Mouse (Mus musculus): ENCODE results near the gene Fiz1. TPM values are rescaled to one million over a fixed set of nuclear protein-coding genes. Genes with fewer than 3 reads are reported as not detected.
A peak's percentile ranks its signal among the peaks of the same experiment; 100 is the strongest.
"Not testable (repeated sequence)": the region's sequence is repeated elsewhere in the genome, so short reads cannot be mapped to it uniquely, and the experiment has no call there.

The Fiz1 gene
- total RNA-seq, 2 experiments from 2014 or later: 24.9 to 25.3 TPM

DNA sequence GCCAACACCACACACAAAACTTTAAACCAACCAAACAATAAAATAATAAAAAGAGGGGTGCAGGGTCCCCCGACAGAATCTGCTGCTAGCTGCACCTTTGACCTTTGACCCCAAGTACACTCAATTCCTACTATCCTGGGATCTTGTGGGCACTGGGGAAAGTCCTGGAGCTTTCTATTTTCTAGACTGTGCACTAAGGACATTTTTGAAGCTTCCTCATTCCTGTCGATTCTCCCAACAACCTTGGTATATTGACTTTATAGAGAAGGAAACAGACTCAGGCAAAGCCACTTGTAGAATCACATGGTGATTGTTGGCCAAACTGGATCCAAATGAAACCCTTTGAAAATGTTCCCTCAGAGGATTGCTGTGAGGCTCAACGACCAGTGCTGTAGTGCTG lies 1.6 kb upstream of the Fiz1 start:
- intact Hi-C loops (cut with DNase I): loop anchor here (5.0 kb wide), 1 partner anchor 41 kb away; no protein-coding TSS in a partner anchor
- no peak for DNase-seq (ENCODE audit: low spot score in 2 of 2)

DNA sequence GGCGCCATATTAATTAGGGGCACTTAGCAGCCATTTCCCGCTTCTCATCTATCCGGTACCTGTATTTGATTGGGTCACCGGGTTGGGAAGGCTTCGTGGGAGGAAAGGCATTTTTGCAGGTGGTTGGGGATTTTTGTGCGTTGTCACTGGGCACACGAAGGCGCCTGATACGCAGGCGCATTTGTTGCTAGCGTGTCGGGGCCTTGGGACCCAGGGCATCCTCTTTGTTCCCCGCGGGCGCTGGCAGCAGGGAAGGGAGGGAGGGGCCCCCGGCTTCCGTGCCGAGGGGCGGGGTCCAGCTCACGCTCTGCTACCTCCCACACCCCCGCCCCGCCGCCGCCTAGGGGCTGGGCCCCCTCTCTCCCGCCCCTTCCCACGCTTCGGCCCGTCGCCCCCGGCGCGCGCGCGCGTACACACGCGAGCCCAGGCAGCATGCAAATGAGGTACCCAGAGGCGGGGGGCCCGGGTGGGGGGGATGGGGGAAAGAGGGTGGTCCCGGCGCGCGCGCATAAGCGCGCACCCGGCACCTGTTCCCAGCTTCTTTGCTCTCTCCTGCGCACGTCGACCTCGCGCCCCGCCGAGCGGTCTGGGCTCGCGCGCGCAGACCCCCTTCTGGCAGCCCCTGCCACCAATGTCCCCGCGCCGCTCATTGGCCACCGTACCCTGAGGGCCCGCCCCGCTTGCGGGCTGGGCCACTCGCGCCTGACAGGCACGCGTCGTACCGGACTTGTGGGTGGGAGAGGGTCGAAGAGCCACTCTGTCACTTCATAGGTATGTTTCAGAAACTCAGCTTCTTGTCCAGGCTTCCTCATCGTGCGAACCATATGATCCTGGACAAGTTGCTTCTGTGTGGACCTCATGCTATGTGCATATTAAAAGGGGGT lies 863 bp upstream of the Fiz1 start, which contains the start of gene Gm44973:
Gene Gm44973, plus strand, starts transcription at position 379 of the 884 bp plus-strand sequence.
- intact Hi-C loops (cut with DNase I): loop anchor here (5.0 kb wide), 1 partner anchor 42 kb away; no protein-coding TSS in a partner anchor
- DNase-seq (ENCODE audit: low spot score in 2 of 2): peak; percentile 90 to 96

DNA sequence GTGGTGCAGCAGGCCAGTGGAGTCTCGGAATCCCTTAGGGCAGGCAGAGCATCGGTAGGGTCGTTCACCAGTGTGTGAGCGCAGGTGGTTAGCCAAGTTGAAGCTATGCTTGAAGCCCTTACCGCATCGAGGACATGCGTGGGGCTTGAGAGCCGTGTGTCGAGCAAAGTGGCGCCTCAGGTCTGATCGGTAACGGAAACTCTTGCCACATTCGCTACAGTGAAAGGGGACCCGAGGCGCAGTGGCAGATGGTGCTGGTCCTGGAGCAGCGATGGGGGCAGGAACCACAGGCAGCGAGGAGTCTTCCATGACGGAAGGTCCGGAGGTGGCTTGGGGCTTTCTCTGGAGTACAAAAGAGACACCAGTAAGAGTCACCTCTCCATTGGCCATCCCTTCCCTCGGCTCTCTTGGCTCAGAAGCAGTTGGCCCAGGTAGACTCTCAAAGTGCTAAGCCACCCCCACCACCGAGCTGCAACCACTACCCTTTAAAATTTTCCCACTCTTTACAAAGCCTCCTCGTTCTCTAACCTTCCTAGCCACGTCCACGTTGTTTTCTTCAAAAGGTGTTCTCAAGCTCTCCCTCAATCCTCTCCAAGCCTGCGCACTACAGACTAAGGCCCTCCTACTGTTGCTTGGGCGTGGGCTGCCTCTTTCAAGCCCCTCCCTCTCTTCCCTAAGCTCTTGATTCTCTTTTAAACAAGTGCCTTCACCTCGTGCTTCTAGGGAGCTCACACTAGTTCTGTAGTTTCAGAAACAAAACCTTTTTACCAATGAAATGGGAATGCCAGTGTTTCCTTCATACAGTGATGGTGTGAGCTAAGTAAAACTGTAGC lies 1.6 kb downstream of the Fiz1 start:
- intact Hi-C loops (cut with DNase I): no loop called here
- DNase-seq (ENCODE audit: low spot score in 2 of 2): no peak

DNA sequence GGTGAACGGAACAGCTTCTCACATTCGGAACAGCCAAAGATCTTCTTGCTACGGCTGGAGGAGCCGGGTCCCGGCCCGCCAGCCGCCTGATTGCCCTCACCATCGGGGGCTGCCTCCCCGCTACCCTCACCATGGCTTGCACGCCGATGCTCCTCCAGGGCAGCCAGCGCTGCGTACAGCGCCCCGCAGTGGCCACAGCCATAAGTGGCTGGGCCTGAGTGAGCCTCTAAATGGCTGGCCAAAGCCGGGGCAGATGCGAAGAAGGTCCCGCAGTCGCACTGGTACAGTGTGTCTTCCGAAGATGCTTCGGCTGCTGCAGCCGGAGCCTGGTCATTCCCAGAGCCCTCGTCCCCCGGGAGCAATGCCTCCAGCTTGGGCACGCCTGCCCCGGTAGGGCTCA lies 6.3 kb downstream of the Fiz1 start:
- DNase-seq (ENCODE audit: low spot score in 2 of 2): no peak
- intact Hi-C loops (cut with DNase I): no loop called here

DNA sequence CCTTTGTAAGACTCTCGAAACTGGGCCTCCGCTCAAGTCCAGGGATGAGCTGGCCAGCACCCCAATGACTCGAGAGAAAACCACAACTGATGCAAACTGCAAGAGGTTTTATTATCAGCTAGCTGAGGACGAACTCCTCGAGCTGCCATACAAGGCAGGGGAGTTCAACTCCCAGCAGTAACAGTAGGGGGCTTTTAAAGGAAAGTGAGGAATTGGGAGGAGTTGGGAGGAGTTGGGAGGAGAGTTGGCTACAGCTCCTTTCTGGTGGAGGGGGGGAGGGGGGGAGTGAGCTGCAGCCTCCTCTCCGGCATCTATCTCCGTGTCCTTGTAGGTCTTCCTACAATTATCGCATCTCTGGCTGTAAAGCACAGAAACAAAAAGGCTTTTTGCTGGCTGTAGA lies 11.6 kb downstream of the Fiz1 start:
- intact Hi-C loops (cut with DNase I); DNase-seq (ENCODE audit: low spot score in 2 of 2): not testable (repeated sequence)

DNA sequence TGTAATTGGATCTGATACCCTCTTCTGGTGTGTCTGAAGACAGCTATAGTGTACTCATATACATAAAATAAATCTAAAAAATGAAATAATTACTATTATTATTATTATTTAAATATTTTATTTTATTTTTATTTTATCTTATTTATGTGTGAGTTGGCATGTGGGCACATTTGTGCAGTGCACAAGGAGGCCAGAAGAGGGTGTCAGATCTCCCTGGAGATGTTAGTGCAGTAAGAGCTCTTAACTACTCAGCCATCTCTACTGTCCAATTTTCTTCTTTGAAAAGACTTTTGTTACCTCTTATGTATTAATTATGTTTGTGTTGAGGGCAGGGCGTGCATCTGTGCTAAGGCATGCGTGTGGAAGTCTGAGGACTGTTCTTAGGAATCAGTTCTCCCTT lies 14.6 kb downstream of the Fiz1 start:
- DNase-seq (ENCODE audit: low spot score in 2 of 2): no peak
- intact Hi-C loops (cut with DNase I): no loop called here

DNA sequence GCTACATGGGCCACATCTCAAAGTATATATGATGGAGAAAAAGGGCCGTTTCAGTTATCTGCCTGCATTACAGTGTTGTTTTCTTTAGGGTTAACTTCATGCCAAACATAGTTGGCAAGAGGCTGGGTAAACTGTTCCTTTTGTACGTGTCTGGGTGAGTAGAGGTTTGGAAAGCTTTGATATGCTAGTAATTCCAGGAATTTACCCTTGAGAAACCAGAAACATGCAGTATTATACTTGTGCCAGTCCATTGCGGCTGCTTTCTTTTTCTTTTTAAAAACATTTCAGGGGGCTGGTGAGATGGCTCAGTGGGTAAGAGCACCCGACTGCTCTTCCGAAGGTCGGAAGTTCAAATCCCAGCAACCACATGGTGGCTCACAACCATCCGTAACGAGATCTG lies 17.6 kb downstream of the Fiz1 start:
- no peak for DNase-seq (ENCODE audit: low spot score in 2 of 2)
- intact Hi-C loops (cut with DNase I): no loop called here

DNA sequence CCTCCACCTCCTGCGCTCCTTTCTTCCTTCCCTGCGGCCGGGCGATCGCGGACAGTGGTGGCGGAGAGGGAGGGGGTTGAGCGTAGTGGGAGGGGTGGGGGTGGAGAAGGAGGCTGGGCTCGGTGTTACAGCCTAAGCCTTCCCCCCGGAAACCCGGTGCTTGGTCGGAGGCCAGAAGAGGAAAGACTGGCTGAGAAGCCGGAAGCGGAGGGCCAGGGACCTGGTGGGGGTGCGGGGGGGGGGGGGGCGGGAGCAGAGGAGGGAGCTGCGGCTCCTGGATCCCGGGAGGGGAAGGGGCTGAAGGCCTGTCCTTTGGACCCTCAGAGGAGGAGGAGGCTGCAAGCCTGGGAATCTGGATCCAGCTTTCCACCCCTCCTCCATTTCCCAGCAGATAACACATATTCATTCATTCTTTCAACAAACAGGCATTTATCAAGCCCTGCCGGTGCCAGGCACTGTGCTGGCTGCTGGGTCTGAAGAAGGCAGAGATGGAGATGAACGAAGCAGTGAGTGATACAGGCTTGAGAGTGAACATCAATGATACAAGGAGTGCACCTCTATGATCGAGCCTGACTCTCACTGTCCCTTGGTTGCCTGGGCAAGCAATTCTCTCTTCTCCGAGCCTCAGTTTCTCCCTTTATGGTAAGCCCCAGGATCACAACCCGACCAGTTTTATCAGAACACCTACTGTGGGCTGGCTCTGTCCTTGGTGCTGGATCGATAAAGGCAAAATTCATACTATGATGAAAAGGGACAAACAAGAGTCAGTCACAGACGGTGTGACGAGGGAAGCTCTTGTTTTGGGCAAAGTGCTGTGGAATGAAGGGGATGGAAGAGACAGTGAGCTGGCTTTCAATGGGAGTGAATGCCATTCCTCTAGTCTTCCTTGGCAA lies 18.2 kb downstream of the Fiz1 start, which contains the start of gene Zfp579:
Gene Zfp579, minus strand, starts transcription at position 156 of the 893 bp plus-strand sequence.
- intact Hi-C loops (cut with DNase I): no loop called here

DNA sequence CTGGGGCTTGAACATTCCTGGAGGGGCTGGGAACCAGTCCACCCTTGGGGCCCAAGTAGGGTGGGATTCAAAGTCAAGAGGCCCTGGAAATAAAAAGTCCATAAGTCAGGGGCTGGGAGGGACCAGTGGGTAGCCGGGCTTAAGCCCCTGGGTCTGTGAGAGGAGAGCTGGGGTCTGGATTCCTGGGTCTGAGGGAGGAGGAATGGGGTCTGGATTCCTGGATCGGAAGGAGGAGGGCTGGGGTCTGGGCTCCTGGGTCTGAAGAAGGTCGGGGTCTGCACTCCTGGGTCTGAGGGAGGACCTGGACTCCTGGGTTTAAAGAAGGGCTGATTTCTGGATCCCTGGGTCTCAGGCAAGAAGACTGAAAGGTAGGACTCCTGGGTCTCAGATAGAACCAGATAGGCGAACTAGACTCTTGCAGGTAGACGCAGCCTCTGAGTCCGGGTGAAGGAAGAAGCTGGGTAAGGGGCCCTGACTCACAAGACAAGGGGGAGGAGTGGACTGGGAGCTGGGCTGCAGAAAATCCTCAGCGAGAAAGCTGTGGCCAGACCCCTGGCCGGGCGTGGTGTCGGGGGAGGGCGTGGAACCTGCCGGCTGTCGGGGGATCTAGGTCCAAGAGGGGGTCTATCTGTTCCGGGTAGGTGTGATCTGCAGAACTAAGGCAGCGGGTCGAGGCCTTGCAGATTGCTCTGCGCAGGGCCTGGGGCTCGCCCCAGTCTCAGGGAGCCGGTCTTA lies 19.1 kb downstream of the Fiz1 start:
- intact Hi-C loops (cut with DNase I): no loop called here

More for the DNA sequence above, 18.2 kb downstream of the Fiz1 start, which contains the start of gene Zfp579:
- peak; percentile 91 to 96 for DNase-seq (ENCODE audit: low spot score in 2 of 2)

DNA sequence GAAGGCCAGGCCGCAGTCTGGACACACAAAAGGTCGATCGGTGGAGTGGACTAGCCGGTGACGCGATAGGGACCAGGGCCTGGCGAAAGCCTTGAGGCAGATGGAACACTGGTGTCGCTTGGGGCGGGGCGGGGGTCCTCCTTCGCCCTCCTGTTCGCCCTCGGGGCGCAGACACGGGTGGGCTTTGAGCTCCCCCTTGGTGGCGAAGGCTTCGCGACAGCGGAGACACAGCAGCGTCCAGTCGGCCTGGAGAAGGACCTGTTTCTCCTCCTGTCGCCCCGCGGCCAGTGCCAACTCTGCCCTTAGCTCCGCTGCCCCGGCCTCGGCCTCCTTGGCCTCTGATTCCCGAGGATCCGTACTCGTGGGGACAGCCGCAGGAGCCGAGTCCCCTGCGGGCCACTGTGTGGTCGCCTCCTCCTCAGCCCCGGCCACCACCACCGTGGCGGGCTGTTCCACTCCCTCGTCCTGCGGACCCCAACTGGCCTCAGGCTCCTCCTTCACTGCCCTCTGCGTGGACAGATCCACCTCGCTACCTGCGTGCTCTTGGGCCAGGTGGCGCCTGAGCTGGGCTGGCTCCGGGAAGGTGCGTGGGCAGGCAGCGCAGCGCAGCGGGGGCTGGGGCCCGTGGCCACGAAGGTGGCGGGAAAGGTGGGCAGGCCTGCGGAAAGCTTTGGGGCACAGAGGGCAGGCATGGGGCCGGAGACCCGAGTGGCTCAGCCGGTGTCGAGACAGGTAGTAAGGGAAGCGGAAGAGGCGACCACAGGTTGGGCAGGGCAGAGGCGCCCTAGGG lies 20.3 kb downstream of the Fiz1 start:
- DNase-seq (ENCODE audit: low spot score in 2 of 2): no peak
- intact Hi-C loops (cut with DNase I): no loop called here

More for the DNA sequence above, 19.1 kb downstream of the Fiz1 start:
- no peak for DNase-seq (ENCODE audit: low spot score in 2 of 2)

DNA sequence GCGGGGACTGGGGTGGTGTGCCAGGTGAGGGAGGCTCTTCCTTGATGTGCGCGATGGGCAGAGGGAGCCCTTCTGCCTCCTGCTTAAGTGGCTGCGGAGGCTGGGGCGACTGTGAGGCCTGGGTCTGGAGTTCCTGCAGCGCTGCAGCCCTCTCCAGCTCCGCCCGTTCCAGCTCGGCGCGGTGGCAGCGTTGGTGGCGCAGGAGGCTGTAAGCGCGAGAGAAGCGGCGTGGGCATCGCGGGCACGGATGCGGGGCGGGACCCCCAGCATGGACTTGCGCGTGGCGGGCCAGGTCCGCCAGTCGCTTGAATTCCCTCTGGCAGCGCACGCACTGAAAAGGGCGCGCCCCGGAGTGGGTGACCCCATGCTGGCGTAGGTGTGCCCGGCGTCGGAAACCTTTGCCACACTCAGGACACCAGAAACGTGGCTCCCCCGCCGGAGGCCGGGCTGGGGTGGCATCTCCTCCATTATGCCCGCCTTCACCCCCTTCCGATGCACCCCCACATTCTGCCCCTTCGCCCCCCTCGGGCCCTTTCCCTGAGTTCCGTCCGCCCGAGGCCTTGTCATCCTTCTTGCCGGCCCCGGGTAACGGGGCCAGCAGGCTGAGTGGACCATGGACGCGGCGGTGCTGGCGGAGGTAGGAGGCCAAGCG lies 21.0 kb downstream of the Fiz1 start:
- intact Hi-C loops (cut with DNase I): no loop called here
- no peak for DNase-seq (ENCODE audit: low spot score in 2 of 2)

DNA sequence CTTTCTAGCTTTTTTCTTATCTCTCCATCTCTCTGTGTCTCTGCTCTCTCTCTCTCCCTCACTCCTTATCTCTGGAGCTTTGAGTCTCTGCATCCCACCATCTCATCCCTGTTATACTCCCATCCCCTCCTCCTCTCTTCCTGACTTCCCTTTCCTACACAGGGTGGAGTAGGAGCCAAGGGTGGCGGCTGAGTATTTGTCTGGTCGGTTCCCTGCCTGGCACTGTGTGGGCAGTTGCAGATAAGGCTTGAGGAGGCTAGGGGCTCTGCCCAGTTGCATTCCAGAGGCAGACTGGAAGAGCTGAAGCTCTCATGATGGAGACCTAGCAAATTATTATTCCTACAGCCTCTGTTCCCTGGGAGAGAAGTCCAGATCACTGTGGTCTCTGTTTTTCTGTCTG lies 26.2 kb downstream of the Fiz1 start:
- no peak for DNase-seq (ENCODE audit: low spot score in 2 of 2)
- intact Hi-C loops (cut with DNase I): no loop called here

DNA sequence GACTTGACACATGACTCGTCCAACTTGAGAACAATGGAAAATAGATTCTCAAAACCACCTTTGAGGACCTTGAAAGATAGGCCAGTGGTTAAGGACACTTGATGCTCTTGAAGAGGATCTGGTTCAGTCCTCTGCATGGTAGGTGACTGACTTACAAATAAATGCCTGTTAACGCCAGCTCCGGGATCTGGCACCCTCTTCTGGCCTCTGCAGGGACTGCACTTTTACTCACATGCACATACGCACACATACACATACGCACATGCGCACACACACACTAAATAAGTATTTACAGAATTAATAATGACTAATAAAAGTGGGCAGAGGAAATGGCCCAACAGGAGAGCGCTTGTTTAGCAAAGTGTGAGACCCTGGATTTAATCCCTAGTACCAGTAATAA lies 37.7 kb downstream of the Fiz1 start:
- DNase-seq (ENCODE audit: low spot score in 2 of 2): no peak
- intact Hi-C loops (cut with DNase I): no loop called here

DNA sequence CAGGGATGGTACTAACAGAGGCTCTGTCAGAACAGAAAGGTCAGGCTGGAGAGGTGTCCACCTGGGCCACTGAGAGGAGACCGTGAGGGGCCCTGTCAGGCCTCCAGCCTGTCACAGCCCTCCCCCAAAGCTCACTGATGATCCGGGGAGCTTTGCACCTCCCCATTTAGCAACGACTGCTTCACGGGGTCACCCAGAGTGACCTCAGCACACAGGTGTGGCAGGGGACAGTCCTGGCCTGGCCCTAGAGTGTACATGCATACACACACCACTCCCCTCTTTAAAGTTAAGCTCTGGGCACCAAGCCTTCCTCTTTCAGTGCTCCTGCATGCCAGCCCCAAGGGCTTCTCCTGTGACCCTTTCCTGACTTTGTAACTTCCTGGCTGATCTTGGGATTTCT lies 39.0 kb downstream of the Fiz1 start:
- intact Hi-C loops (cut with DNase I): no loop called here
- DNase-seq (ENCODE audit: low spot score in 2 of 2): no peak

DNA sequence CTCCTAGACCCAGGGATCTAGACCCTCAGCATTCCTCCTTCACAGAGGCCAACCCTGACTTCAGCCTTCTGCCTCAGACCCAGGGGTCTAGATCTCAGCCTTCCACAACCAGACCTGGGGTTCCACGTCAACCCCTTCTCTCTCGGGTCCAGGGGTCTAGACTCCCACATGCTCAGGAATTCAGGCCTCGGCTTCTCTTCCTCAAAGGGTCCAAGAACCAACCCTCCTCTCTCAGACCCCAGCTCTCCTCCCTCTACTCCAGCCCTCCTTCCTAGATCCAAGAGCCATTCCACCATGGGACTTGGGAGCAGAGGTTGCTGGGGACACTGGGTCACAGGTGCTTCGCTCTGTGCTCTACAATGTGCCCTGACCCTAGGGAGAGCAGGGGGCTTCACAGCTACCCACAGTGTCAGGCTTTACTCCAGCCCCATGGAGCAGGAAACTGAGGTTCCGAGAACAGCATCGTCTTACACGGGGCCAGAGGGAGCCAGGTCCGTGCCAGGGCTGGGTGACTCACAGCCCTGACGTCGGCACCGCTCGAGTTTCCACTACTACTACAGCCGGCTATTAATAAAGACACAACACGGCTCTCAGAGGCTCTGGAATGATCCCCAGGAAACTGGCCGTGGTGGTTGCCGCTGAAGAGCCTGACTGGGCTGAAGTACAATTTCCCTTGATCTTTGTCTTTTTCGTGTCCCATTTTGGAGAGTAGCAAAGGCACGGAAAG lies 42.0 kb downstream of the Fiz1 start:
- no peak for DNase-seq (ENCODE audit: low spot score in 2 of 2)
- intact Hi-C loops (cut with DNase I): no loop called here

DNA sequence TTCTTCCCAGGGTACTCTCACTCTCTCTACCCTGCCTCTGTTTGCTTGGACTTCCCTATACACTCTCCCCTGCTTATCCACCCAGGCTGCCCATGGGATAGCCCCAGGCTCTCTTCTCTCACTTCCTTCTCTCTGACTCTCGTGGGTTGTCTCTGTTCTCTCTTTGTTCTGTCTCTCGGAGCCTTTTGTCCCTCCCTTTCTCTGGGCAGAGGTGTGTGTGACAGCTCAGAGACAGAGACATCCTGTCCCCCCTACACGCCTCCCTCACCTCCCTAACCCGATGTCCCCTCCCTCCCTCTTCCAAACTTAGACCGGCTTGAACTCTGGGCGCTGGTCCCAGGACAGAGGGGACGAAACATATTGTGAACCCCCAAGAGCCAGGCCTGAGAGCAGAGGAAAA lies 42.8 kb downstream of the Fiz1 start:
- intact Hi-C loops (cut with DNase I): no loop called here
- DNase-seq (ENCODE audit: low spot score in 2 of 2): no peak

DNA sequence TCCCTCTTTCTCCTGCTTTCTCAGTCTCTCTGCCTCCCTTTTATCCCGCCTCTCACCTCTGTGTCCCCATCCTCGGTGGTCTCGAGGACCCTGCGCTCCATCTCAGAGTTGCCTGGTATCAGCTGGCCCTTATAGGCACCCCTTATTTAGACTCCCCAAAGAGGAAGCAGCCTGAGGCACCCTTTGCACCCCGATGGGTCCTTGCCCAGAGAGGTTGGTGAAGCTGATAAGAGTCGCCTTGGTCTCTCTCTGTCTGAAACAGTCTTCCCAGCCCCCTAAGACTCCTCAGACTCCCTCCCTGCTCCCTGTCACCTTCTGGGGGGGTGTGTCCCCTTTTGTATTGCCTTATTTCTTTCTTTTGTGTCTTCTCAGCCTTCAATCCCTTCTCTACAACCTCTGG lies 43.4 kb downstream of the Fiz1 start, which contains the start of gene Sbk3:
Gene Sbk3, minus strand, starts transcription at position 101 of the 400 bp plus-strand sequence.
- no peak for DNase-seq (ENCODE audit: low spot score in 2 of 2)
- intact Hi-C loops (cut with DNase I): no loop called here
